Mouse (Mus musculus) liver, embryonic 16.5 days (tissue): Measurements from ENCODE around the gene Vcl. TPM values are rescaled to one million over a fixed set of nuclear protein-coding genes. Genes with fewer than 3 reads are reported as not detected.

Experiments used
- ATAC-seq: fragments of 200-750 bp; cut with Nextera tagmentation; 2 replicates; pipeline ENCODE4 v1.8.0; 2017; ENCODE audit warnings: low read depth, mild to moderate bottlenecking, moderate number of reproducible peaks, moderate library complexity
- H3K27ac ChIP-seq: fragments of 300-500 bp; sonication (generic); 2 replicates; pipeline ENCODE4 v1.5.1; 2014; ENCODE audit warnings: mild to moderate bottlenecking, low read length
- H3K27me3 ChIP-seq: fragments of 300-500 bp; sonication (generic); 2 replicates; pipeline ENCODE4 v1.6.1; 2014; ENCODE audit warnings: low read depth, low read length, mixed read lengths; ENCODE audit not compliant: control insufficient read depth, insufficient read depth
- H3K36me3 ChIP-seq: fragments of 300-500 bp; sonication (generic); 2 replicates; pipeline ENCODE4 v1.6.1; 2014; ENCODE audit warnings: mild to moderate bottlenecking; ENCODE audit not compliant: control insufficient read depth, insufficient read depth
- H3K4me1 ChIP-seq: fragments of 300-500 bp; sonication (generic); 2 replicates; pipeline ENCODE4 v1.6.1; 2014; ENCODE audit warnings: low read depth, low read length, mixed read lengths; ENCODE audit not compliant: control insufficient read depth
- H3K4me2 ChIP-seq: fragments of 300-500 bp; sonication (generic); 2 replicates; pipeline ENCODE4 v1.6.1; 2014; ENCODE audit warnings: low read depth, low read length, mixed read lengths
- H3K4me3 ChIP-seq: fragments of 300-500 bp; sonication (generic); 2 replicates; pipeline ENCODE4 v1.5.1; 2014; ENCODE audit warnings: low read depth, mild to moderate bottlenecking, low read length
- H3K9ac ChIP-seq: fragments of 300-500 bp; sonication (generic); 2 replicates; pipeline ENCODE4 v1.6.1; 2014; ENCODE audit warnings: low read depth, low read length
- H3K9me3 ChIP-seq: fragments of 300-500 bp; sonication (generic); replicated peaks from 2 replicates; pipeline ENCODE4 v1.6.1; 2016; ENCODE audit warnings: low read length; ENCODE audit not compliant: control insufficient read depth
- WGBS: fragments of 180-500 bp; shearing (Covaris S2); extraction: QIAGEN DNeasy Blood & Tissue Kit; methylation state at CpG from one replicate; pipeline ENCODE4 v1.1.7; 2014; ENCODE audit not compliant: insufficient replicate concordance; 5-methylcytosine and 5-hydroxymethylcytosine counted together
- polyA plus RNA-seq: library from polyadenylated mRNA; unstranded; fragments of >200 nt; fragmentation: Nextera tagmentation; extraction: Ambion mirVana; gene quantifications from 2 replicates; pipeline ENCODE4 v1.2.1, GENCODE M21; 2015

The Vcl gene
- polyA plus RNA-seq, 1 experiment from 2014 or later: 19.9 TPM

DNA sequence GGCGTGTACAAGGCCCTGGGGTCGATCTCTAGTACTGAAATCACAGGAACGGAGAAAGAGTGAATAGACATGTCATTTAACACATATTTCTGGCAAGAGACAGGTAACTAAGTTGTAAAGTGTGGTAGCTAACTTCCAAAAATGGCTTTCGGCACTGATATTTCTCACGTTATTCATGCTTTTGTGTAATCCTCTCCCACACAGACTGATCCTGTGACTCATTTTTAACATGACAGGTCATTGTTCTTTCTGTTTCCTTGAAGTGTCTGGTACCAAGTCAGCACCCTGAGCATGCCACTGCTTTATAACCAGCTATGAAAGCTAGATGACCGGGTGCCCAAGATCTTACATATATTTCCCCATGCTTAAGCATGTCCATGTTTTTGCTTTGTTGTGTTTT lies 26.1 kb upstream of the Vcl start:
- no peak for ATAC-seq
- Histone ChIP-seq H3K4me1 (no peaks in the 10 kb centered on the region), H3K36me3 (no peaks in the 10 kb centered on the region), H3K27me3 (no peaks in the 10 kb centered on the region), H3K9me3 (no peaks in the 10 kb centered on the region), H3K27ac (no peak overlapping the region), H3K4me3 (no peak overlapping the region), H3K4me2 (no peak overlapping the region), H3K9ac (no peak overlapping the region)
- 70% methylated on average over 6 of the region's 6 CpGs for whole genome bisulfite sequencing

DNA sequence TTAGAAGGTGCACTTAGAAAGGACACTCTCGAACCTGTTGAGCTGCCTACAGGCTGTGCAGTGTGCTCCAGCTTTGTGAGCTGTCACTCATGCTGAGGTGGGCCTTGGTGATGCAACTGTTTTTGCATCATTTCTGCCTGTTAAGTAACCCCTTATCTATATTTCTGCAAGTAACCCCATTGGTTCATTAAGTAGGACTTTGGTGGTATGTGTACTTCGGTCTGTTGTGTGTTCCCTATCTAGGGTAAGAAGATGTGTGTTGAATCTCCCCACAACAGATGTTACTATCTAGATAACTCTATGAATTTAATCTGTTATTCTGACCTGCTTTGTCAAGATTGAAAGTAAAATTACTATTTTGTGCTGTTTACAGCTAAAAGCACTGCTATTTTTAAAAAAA lies 17.4 kb upstream of the Vcl start:
- Histone ChIP-seq H3K36me3 (no peaks in the 10 kb centered on the region), H3K4me3 (no peak overlapping the region), H3K9ac (no peak overlapping the region), H3K27me3 (no peaks in the 10 kb centered on the region), H3K27ac (no peak overlapping the region), H3K4me2 (no peak overlapping the region), H3K4me1 (peaks cover 5% of the 10 kb centered on the region), H3K9me3 (no peaks in the 10 kb centered on the region)
- peak; percentile 83 for ATAC-seq
- 22% methylated on average over 2 of the region's 2 CpGs for WGBS

DNA sequence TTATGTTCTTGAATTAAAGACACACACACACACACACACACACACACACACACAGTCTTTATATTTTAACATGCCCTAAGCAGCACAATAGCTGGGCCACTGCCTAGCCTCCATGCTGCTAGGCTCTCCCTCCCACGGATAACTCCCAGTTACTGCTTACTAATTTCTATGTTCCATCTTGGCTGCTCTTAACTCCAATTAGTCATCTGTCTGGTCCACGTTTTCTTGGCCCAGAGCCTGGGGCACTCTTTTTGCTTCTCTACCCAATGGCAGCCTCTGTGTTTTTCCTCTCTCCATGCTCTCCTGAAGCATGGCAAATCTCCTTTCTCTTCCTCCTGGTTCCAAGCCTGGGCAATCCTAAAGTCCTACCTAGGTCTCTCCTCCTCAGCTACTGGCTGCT lies 14.8 kb upstream of the Vcl start:
- H3K9me3 ChIP-seq: no peaks in the 10 kb centered on the region

DNA sequence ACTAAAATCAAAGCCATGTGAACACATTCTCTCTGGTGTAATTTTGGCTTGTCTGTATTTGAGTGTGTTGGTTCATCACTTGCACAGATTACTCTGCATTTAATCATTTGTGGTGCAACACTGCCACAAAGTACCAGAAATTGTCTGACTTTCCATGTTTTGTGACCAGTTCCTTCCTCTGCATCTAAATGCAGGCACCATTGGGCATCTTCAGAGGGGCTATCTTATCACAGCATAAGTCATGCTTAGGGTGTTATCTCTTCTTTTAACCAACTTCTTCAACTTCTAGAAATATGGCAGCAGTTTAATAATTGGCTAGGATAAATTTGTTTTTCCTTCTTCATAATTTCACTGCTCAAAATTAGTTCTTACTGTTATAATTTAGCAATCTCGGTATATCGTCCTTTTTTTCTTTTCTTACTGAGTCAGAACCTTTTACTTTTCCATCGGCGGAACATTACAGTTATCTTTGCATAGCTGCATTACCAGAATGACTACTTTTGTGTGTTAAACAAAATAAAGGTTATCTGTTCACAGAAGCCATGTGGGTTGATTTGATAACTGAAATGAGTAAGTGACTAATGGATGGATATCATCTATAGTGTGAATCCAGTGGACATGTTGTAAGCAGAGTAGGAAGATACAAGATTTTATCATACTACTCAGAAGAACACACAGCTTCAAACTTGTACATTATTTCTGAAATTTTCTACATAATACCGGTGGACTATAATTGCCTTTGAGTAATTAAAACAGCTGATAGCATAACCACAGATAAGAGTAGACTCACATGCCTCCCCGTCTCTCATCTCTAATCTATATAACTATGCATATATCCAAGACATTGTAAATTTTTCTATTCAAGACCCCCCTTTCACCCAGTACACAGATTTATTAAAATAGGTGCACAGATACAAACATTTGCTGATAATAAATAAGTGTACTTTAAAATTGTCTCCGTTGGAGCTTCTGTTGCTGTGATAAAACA lies 12.3 kb upstream of the Vcl start:
- Histone ChIP-seq H3K4me1 (no peaks in the 10 kb centered on the region; the same call in 1 of the 2 replicates), H3K27ac (no peak overlapping the region), H3K9me3 (no peaks in the 10 kb centered on the region), H3K27me3 (no peaks in the 10 kb centered on the region), H3K9ac (no peak overlapping the region), H3K36me3 (no peaks in the 10 kb centered on the region), H3K4me2 (no peak overlapping the region), H3K4me3 (no peak overlapping the region)
- ATAC-seq: peak; percentile 64
- 38% methylated on average over 7 of the region's 7 CpGs for WGBS

More for the DNA sequence above, 14.8 kb upstream of the Vcl start:
- Histone ChIP-seq H3K27me3 (no peaks in the 10 kb centered on the region), H3K9ac (no peak overlapping the region), H3K4me3 (no peak overlapping the region), H3K4me1 (peaks cover 5% of the 10 kb centered on the region), H3K27ac (no peak overlapping the region), H3K4me2 (no peak overlapping the region), H3K36me3 (no peaks in the 10 kb centered on the region)
- 52% methylated on average over 2 of the region's 2 CpGs for WGBS
- ATAC-seq: no peak

DNA sequence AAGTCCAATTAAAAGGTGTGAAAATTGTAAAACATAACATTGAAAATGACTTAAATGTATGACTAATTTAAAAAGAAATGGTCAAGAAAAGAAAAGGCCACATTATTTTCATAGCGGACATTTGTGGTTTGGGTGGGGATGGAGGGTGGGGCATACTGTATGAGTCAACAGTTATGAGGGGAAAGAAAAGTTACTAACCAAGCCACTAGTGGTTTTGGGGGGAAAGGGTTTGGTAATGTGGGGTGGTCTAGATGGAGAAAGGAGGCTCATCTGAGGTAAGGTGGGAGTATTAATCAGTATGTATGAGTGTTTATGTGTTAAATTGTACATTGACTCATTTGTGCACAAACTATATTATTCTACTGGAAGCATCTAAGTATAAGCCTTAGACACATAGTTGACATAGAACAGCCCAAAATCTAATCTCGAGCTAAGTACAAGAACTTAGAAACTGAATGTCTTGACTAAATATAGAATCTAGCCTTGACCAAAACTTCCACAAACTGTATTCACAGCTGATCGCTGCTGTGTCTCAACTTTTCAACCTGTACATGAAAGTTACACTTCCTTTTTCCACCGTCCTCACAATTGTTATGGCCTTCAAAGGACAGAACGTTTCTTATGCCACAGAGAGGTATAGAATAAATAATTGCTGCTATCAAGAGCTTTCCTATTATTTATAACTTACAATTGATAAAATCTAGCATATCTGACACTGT lies 5.0 kb upstream of the Vcl start:
- no peak overlapping the region for H3K9ac ChIP-seq
- H3K27ac ChIP-seq: peak overlapping the region; percentile 66
- no peaks in the 10 kb centered on the region for H3K27me3 ChIP-seq
- H3K4me1 ChIP-seq: peaks cover 30% of the 10 kb centered on the region
- ATAC-seq: no peak
- no peak overlapping the region for H3K4me3 ChIP-seq
- no peaks in the 10 kb centered on the region for H3K36me3 ChIP-seq
- H3K9me3 ChIP-seq: no peaks in the 10 kb centered on the region
- 22% methylated on average over 5 of the region's 5 CpGs for WGBS
- 0 out of 2 replicates have a peak overlapping the region, but pooled peaks have one; percentile 12 for H3K4me2 ChIP-seq

DNA sequence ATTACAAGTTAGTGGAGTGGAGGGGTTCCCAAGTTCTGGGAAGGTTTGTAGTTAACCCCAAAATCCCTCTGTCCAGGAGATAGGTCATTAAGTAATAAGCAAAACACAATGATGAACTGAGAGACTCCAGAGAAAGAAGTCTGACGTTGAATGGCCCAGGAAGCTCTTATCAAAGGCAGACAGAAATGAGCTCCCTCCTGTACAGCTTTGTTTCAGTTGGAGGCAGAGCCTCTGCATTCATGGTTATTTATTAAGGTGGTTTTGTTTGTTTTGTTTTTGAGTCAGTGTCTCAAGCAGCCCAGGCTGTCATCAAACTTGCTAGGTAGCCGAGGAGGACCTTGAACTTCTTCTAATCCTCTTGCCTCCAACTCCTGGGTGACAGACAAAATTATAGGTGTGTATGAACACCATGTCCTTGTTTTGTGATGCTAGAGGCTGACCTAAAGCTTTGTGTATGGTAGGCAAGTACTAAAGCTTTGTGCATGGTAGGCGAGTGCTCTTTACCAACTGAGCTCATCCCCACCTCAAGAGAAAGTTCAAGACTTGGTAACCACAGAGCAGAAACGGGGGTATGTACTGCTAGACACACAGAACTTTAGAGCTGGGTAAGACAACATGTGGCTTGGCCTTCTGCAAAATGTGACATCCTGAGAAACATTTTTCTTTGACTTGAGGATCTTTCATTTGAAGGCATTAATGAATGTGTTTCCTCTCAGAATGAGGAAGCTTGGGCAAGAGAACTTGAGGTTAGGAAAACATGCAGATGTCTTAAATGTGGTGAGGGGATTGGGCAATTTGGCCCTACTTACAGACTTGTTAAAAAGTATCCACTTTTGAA lies 1.5 kb upstream of the Vcl start:
- peaks cover 44% of the 10 kb centered on the region for H3K4me1 ChIP-seq
- peak overlapping the region; percentile 92; the same call in 1 of the 2 replicates for H3K4me2 ChIP-seq
- H3K27ac ChIP-seq: peak overlapping the region; percentile 85
- ATAC-seq: no peak
- 15% methylated on average over 4 of the region's 4 CpGs for WGBS
- H3K9me3 ChIP-seq: no peaks in the 10 kb centered on the region
- no peak overlapping the region for H3K9ac ChIP-seq
- no peaks in the 10 kb centered on the region for H3K27me3 ChIP-seq
- H3K4me3 ChIP-seq: no peak overlapping the region
- no peaks in the 10 kb centered on the region for H3K36me3 ChIP-seq

DNA sequence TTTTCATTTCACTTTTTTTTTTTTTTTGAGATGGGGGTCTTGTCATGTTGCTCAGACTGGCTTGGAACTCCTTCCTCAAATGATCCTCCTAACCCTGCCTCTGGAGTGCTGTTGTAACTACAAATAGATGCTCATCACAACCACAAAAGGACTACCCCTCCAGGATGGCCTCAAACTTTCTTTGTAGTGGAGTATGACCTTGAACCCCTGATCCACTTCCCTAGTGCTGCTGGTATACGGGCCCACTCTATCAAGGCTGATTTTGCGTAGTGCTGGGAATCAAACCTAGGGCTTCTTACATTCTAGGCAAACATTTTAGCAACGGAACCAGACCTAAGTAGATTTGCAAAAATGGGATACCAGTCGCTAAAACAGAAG lies 901 bp upstream of the Vcl start:
- peak overlapping the region; percentile 92 for H3K4me2 ChIP-seq
- peak overlapping the region; percentile 96 for H3K4me3 ChIP-seq
- no peaks in the 10 kb centered on the region for H3K36me3 ChIP-seq
- peak overlapping the region; percentile 85 for H3K27ac ChIP-seq
- WGBS: 12% methylated on average over 4 of the region's 4 CpGs
- H3K27me3 ChIP-seq: no peaks in the 10 kb centered on the region
- no peak for ATAC-seq
- H3K9ac ChIP-seq: peak overlapping the region; percentile 76
- H3K4me1 ChIP-seq: peaks cover 44% of the 10 kb centered on the region
- H3K9me3 ChIP-seq: no peaks in the 10 kb centered on the region

DNA sequence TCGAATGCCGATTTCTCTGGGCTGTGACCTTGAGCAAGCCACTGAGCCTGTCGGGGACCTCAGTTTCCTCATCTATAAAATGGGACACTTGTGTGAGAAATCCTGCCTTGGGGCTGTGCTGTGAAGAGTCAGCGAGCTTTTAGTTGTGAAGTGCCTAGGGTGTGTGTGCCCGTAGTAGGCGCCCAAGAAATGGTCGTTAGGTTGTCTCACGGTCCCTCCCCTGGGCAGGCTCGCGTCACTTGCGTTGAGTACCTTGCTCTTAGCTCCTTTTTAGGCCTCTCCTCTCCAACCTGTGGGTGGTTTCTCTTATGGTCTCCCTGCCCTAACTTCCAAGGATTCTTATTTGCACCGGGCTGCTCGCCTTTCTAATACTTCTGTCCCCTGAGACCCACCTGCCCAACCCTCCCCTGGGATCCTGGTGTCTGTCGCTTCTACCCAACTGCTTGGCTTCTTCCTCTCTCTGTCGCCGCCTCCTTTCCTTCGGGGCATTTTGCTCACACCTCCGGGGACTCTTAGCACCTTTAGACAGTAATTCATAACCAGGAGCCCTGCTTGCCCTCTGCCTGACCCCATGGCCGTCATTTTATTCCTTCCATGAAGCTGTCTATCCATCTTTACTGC lies 726 bp downstream of the Vcl start:
- under 1% methylated on average over 19 of the region's 19 CpGs for WGBS

More for the DNA sequence above, 726 bp downstream of the Vcl start:
- Histone ChIP-seq H3K4me2 (peak overlapping the region; percentile 92), H3K27ac (peak overlapping the region; percentile 89), H3K4me1 (peaks cover 32% of the 10 kb centered on the region), H3K27me3 (no peaks in the 10 kb centered on the region), H3K9ac (peak overlapping the region; percentile 92), H3K9me3 (no peaks in the 10 kb centered on the region), H3K36me3 (no peaks in the 10 kb centered on the region), H3K4me3 (peak overlapping the region; percentile 96)
- peak; percentile 12; the same call in 1 of the 2 replicates for ATAC-seq
